Mouse (Mus musculus): Measurements from ENCODE around the gene Alx1. TPM values are rescaled to one million over a fixed set of nuclear protein-coding genes. Genes with fewer than 3 reads are reported as not detected.

Alx1 gene
- polyA plus RNA-seq, 1 experiment: not detected

- no peak overlapping the region for H3K27ac ChIP-seq (ENCODE audit: control insufficient read depth, insufficient read depth, low read depth, low read length, poor library complexity)
- H3K4me1 ChIP-seq (ENCODE audit: control insufficient read depth, insufficient read depth, low read length): no peaks in the 10 kb centered on the region
- H3K4me3 ChIP-seq (replicated peaks; ENCODE audit: control insufficient read depth, low read depth, low read length): no peak overlapping the region
- WGBS: 80% methylated on average over 2 of the region's 2 CpGs
- TF ChIP-seq POLR2A (IDR thresholded peaks at IDR 0.05; ENCODE audit: borderline replicate concordance, control insufficient read depth, low read depth, low read length) (no peak), CTCF (IDR thresholded peaks at IDR 0.05; ENCODE audit: control insufficient read depth, insufficient read depth, low read length) (no peak)
Observed at GRCm38 (mm10) chr10:102959602-102960001, 70.4 kb downstream of the Alx1 start.

Other genes with a start within 250 kb of the Alx1 start
- 4.4 TPM in 1 of 2 replicates, not detected in the other for gene Lrriq1, start 206.1 kb upstream of the Alx1 start, polyA plus RNA-seq (2011; ENCODE audit: insufficient read depth, insufficient read length, low replicate concordance, missing spikeins)